Mouse (Mus musculus) large intestine, adult 2 months (tissue): ENCODE data around the gene Gm20388. TPM values are rescaled to one million over a fixed set of nuclear protein-coding genes. Genes with fewer than 3 reads are reported as not detected.
"Not testable (repeated sequence)": the region's sequence is repeated elsewhere in the genome, so short reads cannot be mapped to it uniquely, and the experiment has no call there.

Experiments
- DNase-seq: peaks from one replicate; pipeline ENCODE4 v3.0.0-alpha.2; 2012; ENCODE audit warnings: low read depth, low spot score
- WGBS: fragments of 180-500 bp; shearing (Covaris S2); methylation state at CpG from one replicate; pipeline ENCODE4 v1.1.7; 2018; 5-methylcytosine and 5-hydroxymethylcytosine counted together
- polyA plus RNA-seq: library from polyadenylated mRNA; depleted of rRNA; stranded (reverse); fragments of >200 nt; gene quantifications from 2 replicates; pipeline ENCODE4 v1.2.3, GENCODE M21; 2012

Gene Gm20388
- polyA plus RNA-seq, 1 experiment = 31.5 TPM

GRCm38 (mm10) chr8:123005805-123006204 is 3095.2 kb downstream of the Gm20388 start:
- WGBS = 21% methylated on average over 5 of the region's 5 CpGs
- no peak for DNase-seq

- DNase-seq = no peak
Observed at GRCm38 (mm10) chr8:123011321-123011720, 3100.7 kb downstream of the Gm20388 start.

GRCm38 (mm10) chr8:123014429-123014828 is 3103.8 kb downstream of the Gm20388 start:
- DNase-seq = no peak
- WGBS = 36% methylated on average over 7 of the region's 7 CpGs

GRCm38 (mm10) chr8:123015074-123015473 is 3104.4 kb downstream of the Gm20388 start:
- WGBS = 25% methylated on average over 3 of the region's 3 CpGs
- no peak for DNase-seq

- 43% methylated on average over 4 of the region's 4 CpGs for WGBS
- no peak for DNase-seq
Observed at GRCm38 (mm10) chr8:123017143-123017542, 3106.5 kb downstream of the Gm20388 start.

GRCm38 (mm10) chr8:123018484-123019164 is 3108.0 kb downstream of the Gm20388 start:
- no peak for DNase-seq
- 55% methylated on average over 4 of the region's 4 CpGs for WGBS

- DNase-seq = no peak
- 31% methylated on average over 2 of the region's 2 CpGs for WGBS
Observed at GRCm38 (mm10) chr8:123020084-123020483, 3109.4 kb downstream of the Gm20388 start.

GRCm38 (mm10) chr8:123020859-123021258 is 3110.2 kb downstream of the Gm20388 start:
- DNase-seq = no peak

GRCm38 (mm10) chr8:123021259-123021658 is 3110.6 kb downstream of the Gm20388 start:
- WGBS = 21% methylated on average over 1 of the region's 1 CpGs
- no peak for DNase-seq

More at GRCm38 (mm10) chr8:123020859-123021258, 3110.2 kb downstream of the Gm20388 start:
- WGBS = 40% methylated on average over 2 of the region's 2 CpGs

- WGBS = 43% methylated on average over 3 of the region's 3 CpGs
- DNase-seq = no peak
Observed at GRCm38 (mm10) chr8:123022727-123023126, 3112.1 kb downstream of the Gm20388 start.

- WGBS = 94% methylated on average over 2 of the region's 2 CpGs
- DNase-seq = no peak
Observed at GRCm38 (mm10) chr8:123024226-123024625, 3113.6 kb downstream of the Gm20388 start.

- 50% methylated on average over 3 of the region's 3 CpGs for WGBS
- no peak for DNase-seq
Observed at GRCm38 (mm10) chr8:123025951-123026351, 3115.3 kb downstream of the Gm20388 start.

GRCm38 (mm10) chr8:123027786-123028185 is 3117.1 kb downstream of the Gm20388 start:
- 84% methylated on average over 8 of the region's 8 CpGs for WGBS
- DNase-seq = no peak

- DNase-seq = not testable (repeated sequence)
- 64% methylated on average over 5 of the region's 5 CpGs for WGBS
Observed at GRCm38 (mm10) chr8:123030091-123030490, 3119.4 kb downstream of the Gm20388 start.

- no peak for DNase-seq
- WGBS = 38% methylated on average over 7 of the region's 7 CpGs
Observed at GRCm38 (mm10) chr8:123031321-123031978, 3120.8 kb downstream of the Gm20388 start.

- DNase-seq = no peak
Observed at GRCm38 (mm10) chr8:123032730-123033129, 3122.1 kb downstream of the Gm20388 start.

GRCm38 (mm10) chr8:123033431-123033830 is 3122.8 kb downstream of the Gm20388 start:
- no peak for DNase-seq

- no peak for DNase-seq
- WGBS = 47% methylated on average over 6 of the region's 6 CpGs
Observed at GRCm38 (mm10) chr8:123034171-123034570, 3123.5 kb downstream of the Gm20388 start.

- DNase-seq = no peak
- 8% methylated on average over 3 of the region's 3 CpGs for WGBS
Observed at GRCm38 (mm10) chr8:123036956-123037355, 3126.3 kb downstream of the Gm20388 start.

GRCm38 (mm10) chr8:123037487-123037886 is 3126.8 kb downstream of the Gm20388 start:
- 56% methylated on average over 11 of the region's 11 CpGs for WGBS
- DNase-seq = no peak

GRCm38 (mm10) chr8:123038351-123038750 is 3127.7 kb downstream of the Gm20388 start:
- DNase-seq = no peak
- 6% methylated on average over 2 of the region's 2 CpGs for WGBS
